Mouse (Mus musculus): ENCODE data around the gene Plk5.
A peak's percentile ranks its signal among the peaks of the same experiment; 100 is the strongest.

DNA sequence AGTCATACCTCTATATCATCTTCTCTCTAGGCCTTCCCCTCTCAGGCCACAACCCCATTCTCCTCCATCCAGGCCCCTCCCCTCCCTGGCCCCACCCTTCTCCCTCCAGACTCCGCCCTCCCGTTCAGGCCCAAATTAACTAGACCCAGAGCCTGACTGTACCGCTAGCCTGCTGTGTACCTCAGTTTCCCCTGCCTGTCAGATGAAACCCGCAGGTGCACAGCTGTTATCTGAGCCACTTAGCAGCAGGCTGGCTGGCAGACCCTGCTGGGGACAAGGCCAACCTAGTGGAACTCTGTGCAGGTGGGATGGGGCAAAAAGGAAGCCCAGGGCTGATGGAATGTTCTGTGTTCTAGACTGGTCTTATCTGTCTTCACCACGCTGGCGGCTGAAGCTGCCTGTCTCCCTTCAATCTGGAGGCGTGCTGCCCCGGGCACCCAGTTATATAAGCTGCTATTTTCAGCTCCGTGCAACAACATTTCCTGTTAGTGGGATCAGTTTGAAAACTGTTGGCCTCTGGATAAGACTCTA, 12.1 kb upstream of the Plk5 start:
- peak; percentile 76 for TF ChIP-seq EP300 (IDR thresholded peaks at IDR 0.05; ENCODE audit: low read depth)
- no peak for TF ChIP-seq CTCF (IDR thresholded peaks at IDR 0.05; ENCODE audit: low read depth)

Data from liver, embryonic 14.5 days (tissue).